In genomic region chr3:127837154-127837865, GRCm38 (mm10) we compare ENCODE assay signal across 8 mouse cellular contexts. TPM values are rescaled to one million over a fixed set of nuclear protein-coding genes. Genes with fewer than 3 reads are reported as not detected.
DNase-seq lines count a peak whose midpoint lies in the region; ATAC-seq lines count a peak whose summit lies in the region.

Gene Ap1ar (minus strand): TSS chr3:127837523.

- peak within 1 kb of the TSS; percentile 73 for H3K4me2 ChIP-seq in forebrain, embryonic 11.5 days (ENCODE audit: low read depth, low read length, severe bottlenecking)
- peak within 1 kb of the TSS; percentile 95 for H3K4me2 ChIP-seq in heart, embryonic 16.5 days (ENCODE audit: low read depth, low read length)
- H3K4me2 ChIP-seq in liver, embryonic 15.5 days = peak within 1 kb of the TSS; percentile 89
- H3K4me2 ChIP-seq in neural tube, embryonic 12.5 days (replicated peaks) = peak within 1 kb of the TSS; percentile 91

- no peaks in the 10 kb centered on the region for H3K27me3 ChIP-seq in forebrain, embryonic 11.5 days (ENCODE audit: control insufficient read depth, insufficient read depth, low read length)
- H3K27me3 ChIP-seq in heart, embryonic 16.5 days (ENCODE audit: control insufficient read depth, insufficient read depth, low read length) = no peaks in the 10 kb centered on the region
- no peaks in the 10 kb centered on the region for H3K27me3 ChIP-seq in liver, embryonic 15.5 days
- no peaks in the 10 kb centered on the region for H3K27me3 ChIP-seq in neural tube, embryonic 12.5 days (replicated peaks)

- peak within 1 kb of the TSS; percentile 91 for H3K4me3 ChIP-seq in forebrain, embryonic 11.5 days (ENCODE audit: low read depth, low read length)
- peak within 1 kb of the TSS; percentile 89 for H3K4me3 ChIP-seq in heart, embryonic 16.5 days (ENCODE audit: low read length)
- peak within 1 kb of the TSS; percentile 81 for H3K4me3 ChIP-seq in liver, embryonic 15.5 days (replicated peaks)
- H3K4me3 ChIP-seq in neural tube, embryonic 12.5 days = peak within 1 kb of the TSS; percentile 91

- peak within 1 kb of the TSS; percentile 89 for H3K9ac ChIP-seq in forebrain, embryonic 11.5 days (ENCODE audit: low read length)
- peak within 1 kb of the TSS; percentile 93 for H3K9ac ChIP-seq in heart, embryonic 16.5 days (ENCODE audit: low read length)
- peak within 1 kb of the TSS; percentile 72 for H3K9ac ChIP-seq in liver, embryonic 15.5 days
- H3K9ac ChIP-seq in neural tube, embryonic 12.5 days = peak within 1 kb of the TSS; percentile 96

- peak; percentile 97 to 98 for DNase-seq in CD8-positive naive resting alpha-beta T cell, adult 2 months (ENCODE audit: low read depth in 2 of 2, low spot score in 2 of 2)
- DNase-seq in c-Kit-positive CD71-negative TER-119-negative erythroid progenitor cells, embryonic 14.5 days (ENCODE audit: low read depth) = peak; percentile 89
- peak; percentile 98 for DNase-seq in forebrain, embryonic 11.5 days (ENCODE audit: low spot score)
- peak; percentile 96 to 98 for DNase-seq in kidney, postnatal 36 days
- peak; percentile 92 for DNase-seq in telencephalon, adult 2 months (ENCODE audit: low read depth, low spot score)

- no peaks in the 10 kb centered on the region for H3K36me3 ChIP-seq in forebrain, embryonic 11.5 days (ENCODE audit: control insufficient read depth, insufficient read depth, low read length)
- H3K36me3 ChIP-seq in heart, embryonic 16.5 days (ENCODE audit: control insufficient read depth, insufficient read depth) = no peaks in the 10 kb centered on the region
- peaks cover 5% of the 10 kb centered on the region; the same call in 1 of the 2 replicates for H3K36me3 ChIP-seq in liver, embryonic 15.5 days (replicated peaks)
- H3K36me3 ChIP-seq in neural tube, embryonic 12.5 days = no peaks in the 10 kb centered on the region

- under 1% methylated on average over 81 of the region's 89 CpGs for WGBS in forebrain, embryonic 11.5 days
- WGBS in heart, embryonic 16.5 days = under 1% methylated on average over 82 of the region's 89 CpGs
- WGBS in liver, embryonic 15.5 days (ENCODE audit: insufficient replicate concordance) = under 1% methylated on average over 89 of the region's 89 CpGs
- under 1% methylated on average over 83 of the region's 89 CpGs for WGBS in neural tube, embryonic 12.5 days

- no peaks in the 10 kb centered on the region for H3K9me3 ChIP-seq in forebrain, embryonic 11.5 days (ENCODE audit: control insufficient read depth, low read length)
- H3K9me3 ChIP-seq in heart, embryonic 16.5 days (replicated peaks; ENCODE audit: control insufficient read depth, low read length) = no peaks in the 10 kb centered on the region
- H3K9me3 ChIP-seq in liver, embryonic 15.5 days (replicated peaks) = no peaks in the 10 kb centered on the region
- H3K9me3 ChIP-seq in neural tube, embryonic 12.5 days = no peaks in the 10 kb centered on the region

- peaks cover 5% of the 10 kb centered on the region; the same call in 1 of the 2 replicates for H3K4me1 ChIP-seq in forebrain, embryonic 11.5 days (replicated peaks; ENCODE audit: control insufficient read depth, insufficient read depth, low read length)
- peaks cover 15% of the 10 kb centered on the region for H3K4me1 ChIP-seq in heart, embryonic 16.5 days (ENCODE audit: control insufficient read depth, insufficient read depth, low read length)
- peaks cover 37% of the 10 kb centered on the region for H3K4me1 ChIP-seq in liver, embryonic 15.5 days (replicated peaks)
- H3K4me1 ChIP-seq in neural tube, embryonic 12.5 days = peaks cover 20% of the 10 kb centered on the region

- H3K27ac ChIP-seq in forebrain, embryonic 11.5 days (ENCODE audit: low read depth, low read length) = peak within 1 kb of the TSS; percentile 74
- peak within 1 kb of the TSS; percentile 88 for H3K27ac ChIP-seq in heart, embryonic 16.5 days (ENCODE audit: low read length)
- H3K27ac ChIP-seq in liver, embryonic 15.5 days (replicated peaks) = peak within 1 kb of the TSS; percentile 98
- H3K27ac ChIP-seq in neural tube, embryonic 12.5 days = peak within 1 kb of the TSS; percentile 82

- peak; percentile 97 for ATAC-seq in forebrain, embryonic 11.5 days (replicated peaks; ENCODE audit: low FRiP score)
- peak; percentile 97 for ATAC-seq in heart, embryonic 16.5 days (replicated peaks; ENCODE audit: extremely low read depth, insufficient read depth, low FRiP score)
- ATAC-seq in liver, embryonic 15.5 days (ENCODE audit: insufficient read depth) = peak; percentile 92
- peak; percentile 97 for ATAC-seq in neural tube, embryonic 12.5 days (ENCODE audit: low FRiP score, low read depth)

RNA-seq across cellular contexts. Expression of gene Ap1ar, which starts in this region (rescaled TPM):
- 82.8 and 86.8 TPM in 2 replicates for polyA plus RNA-seq in forebrain, embryonic 11.5 days (2014; fragmentation: Nextera tagmentation; extraction: Ambion mirVana)
- 23.8 and 31.6 TPM in 2 replicates for polyA plus RNA-seq in heart, embryonic 16.5 days (2015; fragmentation: Nextera tagmentation; extraction: Ambion mirVana)
- polyA plus RNA-seq in liver, embryonic 15.5 days (2015; fragmentation: Nextera tagmentation; extraction: Ambion mirVana) = 19.1 and 19.2 TPM in 2 replicates
- 85.8 and 93.6 TPM in 2 replicates for polyA plus RNA-seq in neural tube, embryonic 12.5 days (2016; fragmentation: Nextera tagmentation; extraction: Ambion mirVana)

Comparison
In these comparisons a context has a peak if more than half of its experiments do, and no peak if none do; other contexts are left out.
1. Peak in every context shown above with its lines: DNase-seq, ATAC-seq, H3K4me3 ChIP-seq and H3K27ac ChIP-seq.